ENCODE assay signal across 18 mouse cellular contexts in genomic region chr7:16345297-16345696, GRCm38 (mm10).
"Had no signal": no experiment of that assay in that cellular context is flagged by ENCODE, and none has a peak within 500 bp of the region (broad histone marks: within the 10 kb centered on the region; RNA-seq: fewer than 3 reads in every experiment).

No protein-coding gene starts in this region.

- H3K4me2 ChIP-seq: liver, embryonic 11.5 days; liver, embryonic 15.5 days; midbrain, embryonic 13.5 days had no signal

- ATAC-seq: midbrain, embryonic 13.5 days; midbrain, embryonic 16.5 days had no signal

- H3K9me3 ChIP-seq: liver, embryonic 15.5 days; megakaryocyte, embryonic 14.5 days; midbrain, embryonic 10.5 days; midbrain, embryonic 13.5 days had no signal

- H3K27ac ChIP-seq: kidney, postnatal 0 days; layer of hippocampus, adult 2 months; left cerebral cortex, adult 2 months; liver, embryonic 15.5 days; midbrain, embryonic 10.5 days; midbrain, embryonic 13.5 days had no signal

- H3K4me3 ChIP-seq: layer of hippocampus, adult 2 months; left cerebral cortex, adult 2 months; liver, embryonic 15.5 days; megakaryocyte, embryonic 14.5 days; midbrain, embryonic 10.5 days; midbrain, embryonic 13.5 days; myocyte had no signal

- H3K9ac ChIP-seq: liver, embryonic 15.5 days; midbrain, embryonic 13.5 days had no signal

- H3K4me1 ChIP-seq: midbrain, embryonic 10.5 days; midbrain, embryonic 13.5 days had no signal

- H3K27me3 ChIP-seq: liver, embryonic 15.5 days; megakaryocyte, embryonic 14.5 days; midbrain, embryonic 13.5 days had no signal

- DNase-seq: kidney, adult 2 months; kidney, postnatal 25 days; layer of hippocampus, postnatal 36 days; lung, adult 2 months; lung, postnatal 14 days; lung, postnatal 4 days; thymus, adult 18-20 months; thymus, postnatal 4 days had no signal
